In the genomic region with DNA sequence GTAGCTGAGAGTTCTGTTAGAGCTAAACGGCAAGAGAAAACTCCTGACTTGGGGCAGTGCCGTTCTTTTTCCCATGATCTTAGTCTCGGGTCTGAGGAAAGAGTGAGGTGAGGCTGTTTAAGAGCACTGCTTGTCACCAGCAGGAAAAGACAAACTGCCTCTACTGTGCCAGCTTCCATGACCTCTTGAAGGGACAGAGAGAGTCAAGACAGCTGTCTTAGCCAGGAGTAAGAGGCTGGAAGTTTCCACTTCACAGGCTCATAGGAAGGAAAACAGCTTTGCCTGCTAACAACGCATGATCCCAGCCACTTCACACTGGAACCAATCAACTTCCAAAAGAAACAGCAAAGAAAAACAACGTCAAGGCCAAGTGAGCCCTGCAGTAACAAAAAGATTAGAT, we compare ENCODE assay signal across 13 mouse cellular contexts. TPM values are rescaled to one million over a fixed set of nuclear protein-coding genes. Genes with fewer than 3 reads are reported as not detected.
DNase-seq lines count a peak whose midpoint lies in the region; ATAC-seq lines count a peak whose summit lies in the region.
"Had no signal": no experiment of that assay in that cellular context is flagged by ENCODE, and none has a peak within 500 bp of the region (broad histone marks: within the 10 kb centered on the region; RNA-seq: fewer than 3 reads in every experiment).

No protein-coding gene starts in this region.

- 86% methylated on average over 5 of the region's 5 CpGs for WGBS in heart, embryonic 12.5 days
- WGBS in heart, embryonic 10.5 days, result 82% methylated on average over 5 of the region's 5 CpGs
- 54% methylated on average over 5 of the region's 5 CpGs for WGBS in kidney, embryonic 16.5 days

- no peak overlapping the region; the same call in 1 of the 2 replicates for H3K9ac ChIP-seq in heart, embryonic 12.5 days
- no peak overlapping the region for H3K9ac ChIP-seq in kidney, embryonic 16.5 days (replicated peaks; ENCODE audit: low read length)
- H3K9ac ChIP-seq: hindbrain, embryonic 14.5 days; lung, embryonic 14.5 days; neural tube, embryonic 12.5 days had no signal

- no peak for ATAC-seq in heart, embryonic 12.5 days (ENCODE audit: insufficient number of reproducible peaks, low FRiP score)
- ATAC-seq in kidney, embryonic 16.5 days (ENCODE audit: low FRiP score, low TSS enrichment), result no peak

- peaks cover 55% of the 10 kb centered on the region for H3K36me3 ChIP-seq in heart, embryonic 12.5 days
- H3K36me3 ChIP-seq in heart, embryonic 10.5 days, result peaks cover 62% of the 10 kb centered on the region
- H3K36me3 ChIP-seq in kidney, embryonic 16.5 days (ENCODE audit: insufficient read depth, low read length), result peaks cover 46% of the 10 kb centered on the region

- H3K27ac ChIP-seq in heart, embryonic 12.5 days (ENCODE audit: poor library complexity, severe bottlenecking), result peak overlapping the region; percentile 26; the same call in 1 of the 2 replicates
- H3K27ac ChIP-seq in heart, embryonic 10.5 days, result no peak overlapping the region
- peak overlapping the region; percentile 46; the same call in 1 of the 2 replicates for H3K27ac ChIP-seq in kidney, embryonic 16.5 days (ENCODE audit: low read length)
- H3K27ac ChIP-seq: forebrain, embryonic 10.5 days; hindbrain, embryonic 14.5 days; neural tube, embryonic 12.5 days had no signal

- 0 out of 2 replicates have a peak overlapping the region, but pooled peaks have one; percentile 7 for H3K4me2 ChIP-seq in heart, embryonic 12.5 days
- H3K4me2 ChIP-seq in kidney, embryonic 16.5 days (replicated peaks; ENCODE audit: low read depth, low read length), result no peak overlapping the region
- H3K4me2 ChIP-seq: hindbrain, embryonic 14.5 days; lung, embryonic 14.5 days; neural tube, embryonic 12.5 days had no signal

- DNase-seq in adrenal gland, adult (ENCODE audit: inconsistent age in 2 of 2, low spot score in 1 of 2), result peak; percentile 37 to 74
- DNase-seq in adrenal gland, adult 8-10 months, result no peak
- DNase-seq in heart, embryonic 10.5 days (ENCODE audit: low spot score), result no peak
- no peak for DNase-seq in kidney, adult 9 months
- DNase-seq in adipocyte (ENCODE audit: low spot score), result peak; percentile 55
- no peak for DNase-seq in urinary bladder, postnatal 10 days (ENCODE audit: low spot score)
- DNase-seq: cerebellum, adult 2 months; lung, embryonic 14.5 days had no signal

- H3K4me3 ChIP-seq in heart, embryonic 12.5 days, result no peak overlapping the region
- H3K4me3 ChIP-seq in heart, embryonic 10.5 days, result no peak overlapping the region
- no peak overlapping the region for H3K4me3 ChIP-seq in kidney, embryonic 16.5 days (ENCODE audit: low read length)
- H3K4me3 ChIP-seq: forebrain, embryonic 10.5 days; neural tube, embryonic 12.5 days had no signal

- no peaks in the 10 kb centered on the region for H3K27me3 ChIP-seq in heart, embryonic 12.5 days (replicated peaks)
- no peaks in the 10 kb centered on the region for H3K27me3 ChIP-seq in heart, embryonic 10.5 days (ENCODE audit: insufficient read depth, poor library complexity, severe bottlenecking)
- H3K27me3 ChIP-seq in kidney, embryonic 16.5 days (ENCODE audit: insufficient read depth, low read length), result no peaks in the 10 kb centered on the region
- H3K27me3 ChIP-seq: neural tube, embryonic 12.5 days had no signal

- no peaks in the 10 kb centered on the region for H3K9me3 ChIP-seq in heart, embryonic 12.5 days (replicated peaks)
- H3K9me3 ChIP-seq in heart, embryonic 10.5 days, result no peaks in the 10 kb centered on the region
- H3K9me3 ChIP-seq in kidney, embryonic 16.5 days (ENCODE audit: low read length), result no peaks in the 10 kb centered on the region
- H3K9me3 ChIP-seq: forebrain, embryonic 10.5 days; neural tube, embryonic 12.5 days had no signal

- H3K4me1 ChIP-seq in heart, embryonic 12.5 days (replicated peaks), result peaks cover 12% of the 10 kb centered on the region
- H3K4me1 ChIP-seq in heart, embryonic 10.5 days, result peaks cover 10% of the 10 kb centered on the region; the same call in 1 of the 2 replicates
- H3K4me1 ChIP-seq in kidney, embryonic 16.5 days (ENCODE audit: insufficient read depth, low read length), result peaks cover 28% of the 10 kb centered on the region

RNA-seq across cellular contexts. Expression of a gene that starts 3.0 kb away (rescaled TPM):
- total RNA-seq in adrenal gland, adult 8-10 months (2022), result 10 to 100 TPM; 36.5 to 38.9 (median 37.6) TPM
- 44.4 and 47.2 TPM in 2 replicates for polyA plus RNA-seq in heart, embryonic 12.5 days (2016; fragmentation: Nextera tagmentation; extraction: Ambion mirVana)
- polyA plus RNA-seq in heart, embryonic 10.5 days (2016; fragmentation: Nextera tagmentation; extraction: Ambion mirVana), result 38.4 and 45.6 TPM in 2 replicates
- polyA plus RNA-seq in kidney, embryonic 16.5 days (2015; fragmentation: Nextera tagmentation; extraction: Ambion mirVana), result 39.1 and 39.3 TPM in 2 replicates

RNA-seq across cellular contexts. Expression of a gene that starts 3.7 kb away (rescaled TPM):
- total RNA-seq in adrenal gland, adult 8-10 months (2022), result 100 to 1,000 TPM; 360 to 502 (median 410) TPM
- polyA plus RNA-seq in heart, embryonic 12.5 days (2016; fragmentation: Nextera tagmentation; extraction: Ambion mirVana), result 1,342 and 1,366 TPM in 2 replicates
- polyA plus RNA-seq in heart, embryonic 10.5 days (2016; fragmentation: Nextera tagmentation; extraction: Ambion mirVana), result 1,023 and 1,250 TPM in 2 replicates
- polyA plus RNA-seq in kidney, embryonic 16.5 days (2015; fragmentation: Nextera tagmentation; extraction: Ambion mirVana), result 992 and 993 TPM in 2 replicates

RNA-seq across cellular contexts. Expression of a gene that starts 57.8 kb away (rescaled TPM):
- total RNA-seq in adrenal gland, adult 8-10 months (2022), result 10 to 100 TPM in 3 of 4 experiments, 1 to 10 TPM in 1; 10.0 to 22.1 (median 17.4) TPM
- polyA plus RNA-seq in heart, embryonic 12.5 days (2016; fragmentation: Nextera tagmentation; extraction: Ambion mirVana), result 8.3 and 8.6 TPM in 2 replicates
- 3.5 and 4.6 TPM in 2 replicates for polyA plus RNA-seq in heart, embryonic 10.5 days (2016; fragmentation: Nextera tagmentation; extraction: Ambion mirVana)
- 4.5 and 5.2 TPM in 2 replicates for polyA plus RNA-seq in kidney, embryonic 16.5 days (2015; fragmentation: Nextera tagmentation; extraction: Ambion mirVana)

Comparison
In these comparisons a context has a peak if more than half of its experiments do, and no peak if none do; other contexts are left out.
1. DNase-seq: peak in adrenal gland, adult (2 of 2) and adipocyte (single experiment); none in adrenal gland, adult 8-10 months (single experiment), heart, embryonic 10.5 days (single experiment), kidney, adult 9 months (single experiment) and urinary bladder, postnatal 10 days (single experiment).